Mouse (Mus musculus) lung, adult 2 months (tissue): ENCODE measurements around the gene Gm4707.

Experiments used
- CTCF ChIP-seq: fragments of 200-500 bp; IDR thresholded peaks from 2 replicates; pipeline ENCODE4 v1.5.1; 2011; ENCODE audit warnings: mild to moderate bottlenecking, low read length, control low read depth; ENCODE audit not compliant: insufficient read depth
- POLR2A ChIP-seq: fragments of 200-500 bp; IDR thresholded peaks from 2 replicates; pipeline ENCODE4 v1.6.1; 2011; ENCODE audit warnings: low read depth, mild to moderate bottlenecking, control low read depth, low read length, borderline replicate concordance; ENCODE audit errors: extremely low read depth

DNA sequence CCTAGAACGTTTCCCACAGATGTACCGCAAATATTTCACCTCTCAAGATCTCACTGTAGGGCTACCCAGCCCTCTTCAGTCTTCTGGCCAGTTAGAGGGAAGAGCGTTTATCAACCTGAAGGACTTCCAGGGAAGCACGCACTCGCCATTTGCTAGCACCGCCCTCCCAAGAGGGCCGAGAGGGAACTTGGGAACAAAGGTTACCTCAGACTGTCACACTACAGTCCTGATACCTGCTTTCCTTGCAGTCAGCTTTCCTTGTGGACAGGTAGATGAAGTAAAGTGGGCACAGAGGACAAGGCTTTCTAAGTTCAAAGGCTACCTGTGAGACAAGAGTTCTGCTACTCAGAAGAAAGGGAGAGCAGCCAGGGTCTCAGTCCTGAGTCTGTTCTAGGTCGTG is 47.1 kb upstream of the Gm4707 start:
- no peak for TF ChIP-seq CTCF
- no peak for TF ChIP-seq POLR2A
